In genomic region chr8:8391321-8391720, GRCm38 (mm10) we compare ENCODE assay signal across 27 mouse cellular contexts.
DNase-seq lines count a peak whose midpoint lies in the region; ATAC-seq and TF ChIP-seq lines count a peak whose summit lies in the region.
"Had no signal": no experiment of that assay in that cellular context is flagged by ENCODE, and none has a peak within 500 bp of the region (broad histone marks: within the 10 kb centered on the region; RNA-seq: fewer than 3 reads in every experiment).

No protein-coding gene starts in this region.

- no peak for DNase-seq in forebrain, embryonic 10.5 days (ENCODE audit: extremely low spot score, low spot score)
- DNase-seq in heart, adult 11 months: peak; percentile 8
- no peak for DNase-seq in heart, postnatal 4 days
- peak; percentile 69 for DNase-seq in brain, embryonic 14.5 days (ENCODE audit: low read depth)
- peak; percentile 32 for DNase-seq in telencephalon, adult 2 months (ENCODE audit: low read depth, low spot score)
- DNase-seq in gastrocnemius, adult 2 months: no peak
- DNase-seq: adrenal gland, postnatal 14 days; cerebellum, adult 2 months; cerebellum, postnatal 14 days; gastrocnemius, postnatal 14 days; kidney, adult 2 months; kidney, postnatal 36 days; liver; lung, embryonic 14.5 days; lung, postnatal 14 days; right cerebral cortex, adult 18-20 months had no signal

- 60% methylated on average over 9 of the region's 9 CpGs for WGBS in forebrain, embryonic 13.5 days
- 93% methylated on average over 9 of the region's 9 CpGs for WGBS in forebrain, embryonic 10.5 days

- H3K4me2 ChIP-seq in forebrain, embryonic 13.5 days: no peak overlapping the region
- H3K4me2 ChIP-seq: heart, embryonic 15.5 days; hindbrain, embryonic 12.5 days; intestine, embryonic 15.5 days; lung, embryonic 14.5 days; midbrain, embryonic 15.5 days had no signal

- no peak overlapping the region for H3K9ac ChIP-seq in forebrain, embryonic 13.5 days
- H3K9ac ChIP-seq: heart, embryonic 15.5 days; hindbrain, embryonic 12.5 days; intestine, embryonic 15.5 days; liver, embryonic 14.5 days; lung, embryonic 14.5 days; midbrain, embryonic 15.5 days had no signal

- no peak overlapping the region for H3K4me3 ChIP-seq in forebrain, embryonic 13.5 days
- no peak overlapping the region for H3K4me3 ChIP-seq in forebrain, embryonic 10.5 days
- no peak overlapping the region for H3K4me3 ChIP-seq in gastrocnemius, adult 2 months
- H3K4me3 ChIP-seq: erythroblast, embryonic 14.5 days; heart, embryonic 10.5 days; heart, embryonic 15.5 days; hindbrain, embryonic 12.5 days; intestine, embryonic 15.5 days; layer of hippocampus, adult 2 months; midbrain, embryonic 15.5 days had no signal

- 0 out of 2 replicates have a peak, but pooled peaks cover 6% of the 10 kb centered on the region for H3K4me1 ChIP-seq in forebrain, embryonic 13.5 days
- H3K4me1 ChIP-seq in forebrain, embryonic 10.5 days: no peaks in the 10 kb centered on the region
- H3K4me1 ChIP-seq: heart, embryonic 10.5 days; heart, embryonic 15.5 days; hindbrain, embryonic 12.5 days; intestine, embryonic 15.5 days; midbrain, embryonic 15.5 days had no signal

- no peaks in the 10 kb centered on the region for H3K27me3 ChIP-seq in forebrain, embryonic 13.5 days
- no peaks in the 10 kb centered on the region for H3K27me3 ChIP-seq in forebrain, embryonic 10.5 days (ENCODE audit: poor library complexity, severe bottlenecking)
- H3K27me3 ChIP-seq: heart, embryonic 15.5 days; hindbrain, embryonic 12.5 days; intestine, embryonic 15.5 days; midbrain, embryonic 15.5 days had no signal

- intact Hi-C loops in gastrocnemius, adult 2 months (cut with DNase I): no loop called here

- no peaks in the 10 kb centered on the region for H3K9me3 ChIP-seq in forebrain, embryonic 13.5 days (replicated peaks)
- H3K9me3 ChIP-seq in forebrain, embryonic 10.5 days: no peaks in the 10 kb centered on the region
- H3K9me3 ChIP-seq: G1E; heart, embryonic 10.5 days; heart, embryonic 15.5 days; hindbrain, embryonic 12.5 days; intestine, embryonic 15.5 days; midbrain, embryonic 15.5 days had no signal

- no peak overlapping the region for H3K27ac ChIP-seq in forebrain, embryonic 13.5 days
- no peak overlapping the region for H3K27ac ChIP-seq in forebrain, embryonic 10.5 days
- no peak overlapping the region for H3K27ac ChIP-seq in gastrocnemius, adult 2 months
- H3K27ac ChIP-seq: heart, embryonic 10.5 days; heart, embryonic 15.5 days; hindbrain, embryonic 12.5 days; hindbrain, postnatal 0 days; intestine, embryonic 15.5 days; layer of hippocampus, adult 2 months; liver, embryonic 14.5 days; midbrain, embryonic 15.5 days had no signal

- no peak for TF ChIP-seq CTCF in brain, embryonic 14.5 days (IDR thresholded peaks at IDR 0.05; ENCODE audit: borderline replicate concordance, extremely low read depth, insufficient read depth, insufficient read length)
- TF ChIP-seq CTCF in gastrocnemius, adult 2 months (IDR thresholded peaks at IDR 0.05): no peak

- ATAC-seq in forebrain, embryonic 13.5 days: peak; percentile 83
- ATAC-seq: hindbrain, postnatal 0 days; intestine, embryonic 15.5 days; midbrain, embryonic 15.5 days had no signal

- no peaks in the 10 kb centered on the region for H3K36me3 ChIP-seq in forebrain, embryonic 13.5 days (ENCODE audit: poor library complexity, severe bottlenecking)
- no peaks in the 10 kb centered on the region for H3K36me3 ChIP-seq in forebrain, embryonic 10.5 days (replicated peaks)
- H3K36me3 ChIP-seq: G1E; heart, embryonic 10.5 days; heart, embryonic 15.5 days; hindbrain, embryonic 12.5 days; intestine, embryonic 15.5 days; midbrain, embryonic 15.5 days had no signal

- TF ChIP-seq POLR2A in brain, embryonic 14.5 days (IDR thresholded peaks at IDR 0.05; ENCODE audit: borderline replicate concordance, extremely low read depth, insufficient read depth, insufficient read length, poor library complexity, severe bottlenecking): no peak

Comparison
In these comparisons a context has a peak if more than half of its experiments do, and no peak if none do; other contexts are left out.
1. DNase-seq: peak in heart, adult 11 months (single experiment), brain, embryonic 14.5 days (single experiment) and telencephalon, adult 2 months (single experiment); none in forebrain, embryonic 10.5 days (single experiment), heart, postnatal 4 days (single experiment) and gastrocnemius, adult 2 months (single experiment).